Mouse (Mus musculus) hindbrain, embryonic 11.5 days (tissue): Measurements from ENCODE around the gene Dsn1. TPM values are rescaled to one million over a fixed set of nuclear protein-coding genes. Genes with fewer than 3 reads are reported as not detected.
A peak's percentile ranks its signal among the peaks of the same experiment; 100 is the strongest.

Experiments used
- ATAC-seq: fragments of 200-750 bp; cut with Nextera tagmentation; 2 replicates; pipeline ENCODE4 v1.8.0; 2017; ENCODE audit warnings: mild to moderate bottlenecking, moderate TSS enrichment, moderate library complexity; ENCODE audit not compliant: low FRiP score
- DNase-seq: peaks from one replicate; pipeline ENCODE4 v3.0.0-alpha.2; 2015; ENCODE audit warnings: low spot score
- H3K27ac ChIP-seq: fragments of 300-500 bp; sonication (generic); 2 replicates; pipeline ENCODE4 v1.5.1; 2014; ENCODE audit warnings: mild to moderate bottlenecking, low read depth, low read length
- H3K27me3 ChIP-seq: fragments of 300-500 bp; sonication (generic); 2 replicates; pipeline ENCODE4 v1.6.1; 2014; ENCODE audit warnings: mild to moderate bottlenecking, low read length, moderate library complexity, mixed read lengths; ENCODE audit not compliant: control insufficient read depth, insufficient read depth
- H3K36me3 ChIP-seq: fragments of 300-500 bp; sonication (generic); 2 replicates; pipeline ENCODE4 v1.6.1; 2014; ENCODE audit warnings: mild to moderate bottlenecking, low read length, moderate library complexity, mixed read lengths; ENCODE audit not compliant: control insufficient read depth, insufficient read depth
- H3K4me1 ChIP-seq: fragments of 300-500 bp; sonication (generic); replicated peaks from 2 replicates; pipeline ENCODE4 v1.6.1; 2014; ENCODE audit warnings: low read length, mixed read lengths; ENCODE audit not compliant: control insufficient read depth, insufficient read depth
- H3K4me2 ChIP-seq: fragments of 300-500 bp; sonication (generic); replicated peaks from 2 replicates; pipeline ENCODE4 v1.6.1; 2014; ENCODE audit warnings: mild to moderate bottlenecking, low read depth, low read length
- H3K4me3 ChIP-seq: fragments of 300-500 bp; sonication (generic); 2 replicates; pipeline ENCODE4 v1.5.1; 2014; ENCODE audit warnings: low read depth, low read length
- H3K9ac ChIP-seq: fragments of 300-500 bp; sonication (generic); 2 replicates; pipeline ENCODE4 v1.6.1; 2014; ENCODE audit warnings: low read depth, low read length
- H3K9me3 ChIP-seq: fragments of 300-500 bp; sonication (generic); 2 replicates; pipeline ENCODE4 v1.6.1; 2016; ENCODE audit warnings: low read length; ENCODE audit not compliant: control insufficient read depth
- WGBS: fragments of 180-500 bp; shearing (Covaris S2); extraction: QIAGEN DNeasy Blood & Tissue Kit; methylation state at CpG from one replicate; pipeline ENCODE4 v1.1.7; 2014; 5-methylcytosine and 5-hydroxymethylcytosine counted together
- polyA plus RNA-seq: library from polyadenylated mRNA; unstranded; fragments of >200 nt; fragmentation: Nextera tagmentation; extraction: Ambion mirVana; gene quantifications from 2 replicates; pipeline ENCODE4 v1.2.1, GENCODE M21; 2014

The Dsn1 gene
- polyA plus RNA-seq, 1 experiment from 2014 or later, result 44.7 TPM

- Histone ChIP-seq H3K4me1 (no peaks in the 10 kb centered on the region), H3K27ac (no peak overlapping the region), H3K9me3 (no peaks in the 10 kb centered on the region), H3K4me2 (no peak overlapping the region), H3K27me3 (no peaks in the 10 kb centered on the region), H3K36me3 (peaks cover 28% of the 10 kb centered on the region), H3K4me3 (no peak overlapping the region), H3K9ac (no peak overlapping the region)
- no peak for ATAC-seq
- no peak for DNase-seq
- 85% methylated on average over 18 of the region's 18 CpGs for WGBS
Observed at GRCm38 (mm10) chr2:157016529-157017270, 9.7 kb upstream of the Dsn1 start.

- Histone ChIP-seq H3K4me2 (no peak overlapping the region), H3K9me3 (no peaks in the 10 kb centered on the region), H3K4me1 (no peaks in the 10 kb centered on the region), H3K27me3 (no peaks in the 10 kb centered on the region), H3K36me3 (peaks cover 6% of the 10 kb centered on the region; the same call in 1 of the 2 replicates), H3K4me3 (no peak overlapping the region), H3K9ac (no peak overlapping the region), H3K27ac (no peak overlapping the region)
- 88% methylated on average over 6 of the region's 6 CpGs for WGBS
- ATAC-seq, result no peak
- DNase-seq, result no peak
Observed at GRCm38 (mm10) chr2:157012341-157012740, 5.4 kb upstream of the Dsn1 start.

DNA sequence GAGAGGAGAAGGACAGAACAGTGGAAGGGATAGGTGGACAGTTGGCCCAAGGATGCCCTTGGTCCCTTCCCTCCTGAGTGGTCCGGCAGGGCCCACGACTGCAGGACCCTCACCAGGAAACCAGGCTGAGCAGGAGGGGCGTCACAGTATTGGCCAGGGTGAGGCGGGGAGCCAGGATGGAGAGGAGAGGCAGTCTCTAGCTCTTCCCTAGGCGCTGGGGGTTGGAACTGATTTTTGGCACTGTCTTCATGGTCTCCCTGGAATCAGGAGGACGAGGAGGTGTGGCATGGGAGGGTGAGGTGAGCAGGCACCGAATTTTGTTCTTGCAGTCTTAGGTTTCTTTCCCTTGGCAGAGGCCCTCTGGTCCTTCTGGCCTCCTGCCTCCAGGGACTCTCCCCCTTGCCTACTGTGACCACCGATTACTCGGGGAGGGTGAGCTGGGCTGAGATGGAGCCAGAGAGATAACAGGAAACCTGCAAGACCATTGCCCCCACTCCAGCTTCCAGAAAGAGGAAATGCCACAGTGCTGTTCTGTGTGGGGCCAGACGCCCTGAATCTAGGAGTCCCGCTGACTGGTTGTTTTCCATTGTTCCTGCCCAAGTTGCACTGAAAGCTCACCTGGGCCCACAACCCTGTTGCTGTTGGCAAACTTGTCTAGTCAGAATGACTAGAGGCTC, 3.8 kb upstream of the Dsn1 start:
- H3K9me3 ChIP-seq, result no peaks in the 10 kb centered on the region
- DNase-seq (no peak), ATAC-seq (no peak)
- H3K4me2 ChIP-seq, result no peak overlapping the region
- H3K9ac ChIP-seq, result no peak overlapping the region
- 0 out of 2 replicates have a peak, but pooled peaks cover 1% of the 10 kb centered on the region for H3K4me1 ChIP-seq
- no peak overlapping the region for H3K4me3 ChIP-seq
- WGBS, result 65% methylated on average over 11 of the region's 11 CpGs
- H3K27ac ChIP-seq, result no peak overlapping the region
- H3K36me3 ChIP-seq, result 0 out of 2 replicates have a peak, but pooled peaks cover 2% of the 10 kb centered on the region
- no peaks in the 10 kb centered on the region for H3K27me3 ChIP-seq

DNA sequence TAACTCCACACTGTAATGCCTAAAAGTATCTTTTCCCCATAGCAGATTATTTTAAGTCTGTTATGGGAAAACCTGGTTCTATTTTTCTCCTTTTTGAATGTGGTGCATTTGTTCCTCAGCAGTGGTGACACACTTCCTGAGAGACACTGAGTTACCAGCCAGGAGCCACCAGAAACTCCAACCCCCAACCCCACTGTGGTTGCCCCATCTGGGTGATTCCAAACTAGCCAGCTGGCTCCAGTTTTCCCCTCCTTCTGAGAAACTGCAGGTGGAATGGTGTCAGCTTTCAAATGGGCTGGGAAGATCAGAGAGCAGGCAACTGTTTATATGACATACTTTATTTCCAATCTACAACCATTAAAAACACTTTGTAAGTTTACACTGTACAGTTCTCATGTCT, 3.2 kb upstream of the Dsn1 start:
- ATAC-seq, result no peak
- DNase-seq, result no peak
- no peaks in the 10 kb centered on the region for H3K9me3 ChIP-seq
- H3K9ac ChIP-seq, result no peak overlapping the region
- H3K27me3 ChIP-seq, result no peaks in the 10 kb centered on the region
- 0 out of 2 replicates have a peak, but pooled peaks cover 2% of the 10 kb centered on the region for H3K4me1 ChIP-seq
- H3K36me3 ChIP-seq, result 0 out of 2 replicates have a peak, but pooled peaks cover 2% of the 10 kb centered on the region
- H3K4me2 ChIP-seq, result no peak overlapping the region
- no peak overlapping the region for H3K27ac ChIP-seq
- H3K4me3 ChIP-seq, result no peak overlapping the region

- Histone ChIP-seq H3K36me3 (no peaks in the 10 kb centered on the region), H3K27ac (no peak overlapping the region), H3K4me2 (no peak overlapping the region), H3K4me1 (0 out of 2 replicates have a peak, but pooled peaks cover 2% of the 10 kb centered on the region), H3K27me3 (no peaks in the 10 kb centered on the region), H3K9me3 (no peaks in the 10 kb centered on the region), H3K4me3 (no peak overlapping the region), H3K9ac (no peak overlapping the region)
- DNase-seq (no peak), ATAC-seq (no peak)
Observed at GRCm38 (mm10) chr2:157008509-157008908, 1.6 kb upstream of the Dsn1 start.

GRCm38 (mm10) chr2:157007234-157007596, 261 bp upstream of the Dsn1 start:
- peak overlapping the region; percentile 91 for H3K4me2 ChIP-seq
- 0 out of 2 replicates have a peak overlapping the region, but pooled peaks have one; percentile 10 for H3K27ac ChIP-seq
- H3K4me1 ChIP-seq, result 0 out of 2 replicates have a peak, but pooled peaks cover 2% of the 10 kb centered on the region
- H3K4me3 ChIP-seq, result peak overlapping the region; percentile 64
- no peaks in the 10 kb centered on the region for H3K36me3 ChIP-seq
- H3K27me3 ChIP-seq, result no peaks in the 10 kb centered on the region
- H3K9ac ChIP-seq, result peak overlapping the region; percentile 68
- ATAC-seq, result no peak; the same call in 1 of the 2 replicates
- 35% methylated on average over 5 of the region's 5 CpGs for WGBS
- DNase-seq, result no peak
- no peaks in the 10 kb centered on the region for H3K9me3 ChIP-seq

- WGBS, result 99% methylated on average over 4 of the region's 4 CpGs
- no peak for DNase-seq
Observed at GRCm38 (mm10) chr2:157002321-157002720, 4.6 kb downstream of the Dsn1 start.

GRCm38 (mm10) chr2:156998263-156998662, 8.7 kb downstream of the Dsn1 start:
- Histone ChIP-seq H3K9ac (no peak overlapping the region), H3K36me3 (no peaks in the 10 kb centered on the region), H3K9me3 (no peaks in the 10 kb centered on the region), H3K4me1 (no peaks in the 10 kb centered on the region), H3K4me2 (no peak overlapping the region), H3K27ac (no peak overlapping the region), H3K27me3 (no peaks in the 10 kb centered on the region), H3K4me3 (no peak overlapping the region)
- DNase-seq (no peak), ATAC-seq (no peak)
- 92% methylated on average over 5 of the region's 5 CpGs for WGBS

More at GRCm38 (mm10) chr2:157002321-157002720, 4.6 kb downstream of the Dsn1 start:
- Histone ChIP-seq H3K9ac (no peak overlapping the region), H3K4me3 (no peak overlapping the region), H3K4me1 (0 out of 2 replicates have a peak, but pooled peaks cover 2% of the 10 kb centered on the region), H3K4me2 (no peak overlapping the region), H3K36me3 (no peaks in the 10 kb centered on the region), H3K9me3 (no peaks in the 10 kb centered on the region), H3K27ac (no peak overlapping the region), H3K27me3 (no peaks in the 10 kb centered on the region)
- ATAC-seq, result no peak

- no peaks in the 10 kb centered on the region for H3K27me3 ChIP-seq
- no peaks in the 10 kb centered on the region for H3K36me3 ChIP-seq
- no peak overlapping the region for H3K4me2 ChIP-seq
- no peaks in the 10 kb centered on the region for H3K4me1 ChIP-seq
- no peak overlapping the region for H3K9ac ChIP-seq
- ATAC-seq (no peak), DNase-seq (peak; percentile 49)
- no peak overlapping the region for H3K27ac ChIP-seq
- no peak overlapping the region for H3K4me3 ChIP-seq
- WGBS, result 72% methylated on average over 6 of the region's 6 CpGs
- no peaks in the 10 kb centered on the region for H3K9me3 ChIP-seq
Observed at GRCm38 (mm10) chr2:156996576-156996975, 10.4 kb downstream of the Dsn1 start.
